Mouse (Mus musculus) cerebellum, postnatal 10 days (tissue): ENCODE results near the gene Sh2d7.
A peak's percentile ranks its signal among the peaks of the same experiment; 100 is the strongest.
"Not testable (repeated sequence)": the region's sequence is repeated elsewhere in the genome, so short reads cannot be mapped to it uniquely, and the experiment has no call there.

Experiments
- DNase-seq, 2 experiments: peaks; one replicate each; pipeline ENCODE4 v3.0.0; 2021; ENCODE audit warnings: mixed read lengths in 2 of 2

The Sh2d7 gene

GRCm38 (mm10) chr9:54544954-54545315 is 6.2 kb downstream of the Sh2d7 start:
- no peak for DNase-seq

DNA sequence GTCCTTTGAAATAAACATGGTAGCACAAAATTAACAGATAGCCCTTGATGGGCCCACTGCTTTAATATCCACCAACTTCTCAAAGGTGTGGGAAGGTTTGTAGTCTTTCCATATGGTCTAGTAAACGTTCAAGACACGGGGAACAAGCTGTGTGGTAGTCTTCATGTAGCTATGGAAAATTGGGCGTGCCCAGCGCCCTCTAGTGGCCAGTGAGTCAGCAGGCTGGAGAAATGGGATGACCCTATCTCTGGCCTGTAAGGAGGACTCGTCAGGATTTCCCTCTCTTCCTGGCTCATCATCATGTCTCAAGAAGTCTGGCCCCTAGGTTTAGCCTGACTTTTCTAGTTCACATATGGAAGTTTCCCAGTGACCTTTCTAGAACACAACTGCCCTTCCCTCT is 8.8 kb downstream of the Sh2d7 start:
- peak; percentile 85 to 86 for DNase-seq

DNA sequence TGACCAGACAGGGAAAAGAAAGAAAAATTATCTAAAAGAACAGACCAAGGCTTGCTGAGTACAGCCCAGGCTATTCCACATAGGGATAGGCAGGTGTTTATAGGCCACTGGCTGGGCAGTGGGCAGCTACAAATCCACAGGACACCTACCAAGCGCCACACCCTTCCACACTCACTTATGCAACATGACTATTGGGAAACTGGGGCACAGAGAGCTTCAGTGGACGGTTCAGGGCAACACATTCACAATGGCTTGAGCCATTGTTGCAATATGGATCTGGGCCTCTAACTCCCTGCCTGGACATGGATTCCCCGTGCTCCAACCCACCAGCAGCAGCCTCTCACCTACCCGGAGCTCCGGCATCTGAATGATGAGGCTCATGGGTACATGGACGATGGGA is 10.6 kb downstream of the Sh2d7 start:
- DNase-seq = no peak

- DNase-seq = peak; percentile 83 to 88
These were observed 13.6 kb downstream of the Sh2d7 start for GRCm38 (mm10) chr9:54552409-54552808.

DNA sequence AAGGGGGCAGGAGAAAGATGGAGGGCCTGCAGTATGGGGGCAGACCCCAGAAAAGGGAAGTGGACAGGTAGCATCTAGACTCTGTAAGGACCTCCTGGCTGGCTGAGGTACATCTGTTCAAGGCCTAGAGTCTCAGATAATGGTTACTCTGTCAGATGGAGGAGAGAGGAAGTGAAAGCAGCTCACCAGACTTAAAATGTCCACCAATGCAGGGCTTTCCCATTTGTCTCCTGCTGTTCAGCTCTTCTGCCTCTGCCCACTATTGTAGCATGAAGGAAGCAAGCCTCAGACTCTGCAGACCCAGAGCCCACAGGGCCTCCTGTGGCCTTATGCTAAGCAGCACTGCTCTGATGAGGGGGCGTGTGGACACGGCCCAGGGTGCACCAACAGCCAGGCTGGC is 16.3 kb downstream of the Sh2d7 start:
- no peak for DNase-seq

GRCm38 (mm10) chr9:54558731-54559130 is 19.9 kb downstream of the Sh2d7 start:
- peak in 1 of 2 experiments; percentile 35 for DNase-seq

DNA sequence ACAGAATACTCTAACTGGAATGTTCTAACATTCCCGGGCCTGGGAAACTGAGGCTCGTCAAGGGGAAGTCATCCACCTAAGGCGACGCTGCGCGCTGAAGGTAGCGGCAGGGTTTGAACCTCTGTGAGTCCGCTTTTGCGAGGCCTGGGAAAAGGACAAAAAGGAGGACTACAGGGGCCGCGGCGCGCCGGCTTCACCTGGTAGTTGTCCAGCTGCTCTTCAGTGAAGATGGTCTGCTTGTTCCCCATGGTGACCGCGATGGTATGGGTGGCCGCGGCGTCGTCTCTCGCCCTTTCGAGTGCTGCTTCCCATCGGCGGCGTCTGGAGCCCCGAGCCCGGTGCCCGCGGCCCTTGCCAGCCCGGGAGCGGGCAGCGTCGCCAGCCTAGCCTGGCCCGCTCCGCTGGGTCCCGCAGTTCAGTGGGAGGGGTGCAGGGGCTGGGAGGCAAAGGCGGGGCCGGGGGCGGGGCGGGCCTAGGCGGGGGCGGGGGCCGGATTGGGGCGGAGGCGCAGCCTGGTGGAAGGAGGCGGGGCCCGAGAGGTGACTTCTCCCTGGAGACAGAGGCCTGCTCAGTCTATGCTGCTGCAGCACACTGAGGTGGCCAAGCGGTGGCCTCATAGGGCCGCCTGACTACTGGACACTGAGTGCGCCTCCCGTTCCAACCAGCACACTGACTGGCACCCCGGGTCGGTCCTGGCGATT is 21.1 kb downstream of the Sh2d7 start, which contains the start of gene Cib2:
Gene Cib2 (minus strand): TSS at position 448 of the 701 bp plus-strand sequence.
- DNase-seq = peak; percentile 86 to 91

- DNase-seq = no peak
These were observed 22.2 kb downstream of the Sh2d7 start for GRCm38 (mm10) chr9:54560831-54561601.

DNA sequence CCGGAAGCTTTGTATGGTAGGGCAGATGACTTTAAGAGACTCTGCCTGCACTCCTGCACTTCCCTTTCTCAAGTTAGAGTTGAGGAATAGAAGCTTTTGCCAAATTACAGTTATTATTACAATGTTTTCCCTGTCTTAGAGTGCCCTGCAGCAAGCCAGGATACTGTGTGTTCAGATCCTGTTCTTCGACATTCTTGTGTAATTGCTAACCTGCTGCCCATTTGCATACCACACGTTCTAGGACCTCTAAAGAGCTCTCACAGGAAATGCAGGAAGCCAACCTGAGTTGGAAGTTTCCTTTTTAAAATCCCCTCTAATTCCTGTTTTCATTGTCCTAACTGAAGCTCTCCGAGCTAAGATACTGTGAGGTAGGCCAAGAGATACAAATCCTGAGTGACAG is 28.2 kb downstream of the Sh2d7 start:
- no peak for DNase-seq

- no peak for DNase-seq
These were observed 29.9 kb downstream of the Sh2d7 start for GRCm38 (mm10) chr9:54568732-54569131.

- no peak for DNase-seq
These were observed 32.5 kb downstream of the Sh2d7 start for GRCm38 (mm10) chr9:54571130-54571839.

DNA sequence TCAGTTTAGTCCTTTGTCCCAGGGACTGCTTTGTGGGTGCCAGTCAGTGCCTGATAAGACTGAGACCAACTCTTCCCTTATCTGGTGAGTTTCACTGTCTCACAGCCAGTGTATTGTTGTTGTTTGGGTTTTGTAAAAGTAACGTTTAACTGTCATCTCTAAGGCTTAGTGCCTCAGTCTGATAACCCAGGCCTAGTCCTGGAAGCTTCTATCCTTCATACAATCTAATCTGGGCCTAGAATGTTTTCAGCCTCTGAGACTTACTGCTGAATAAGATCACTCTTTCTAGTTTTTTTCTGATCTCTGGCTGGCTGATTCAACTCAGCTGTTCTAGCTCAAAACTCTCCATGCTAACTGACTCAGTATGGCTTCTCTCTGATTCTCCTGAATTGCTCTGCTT is 44.9 kb downstream of the Sh2d7 start:
- no peak for DNase-seq

- DNase-seq = not testable (repeated sequence)
These were observed 45.3 kb downstream of the Sh2d7 start for GRCm38 (mm10) chr9:54584127-54584526.

- DNase-seq = no peak
These were observed 47.0 kb downstream of the Sh2d7 start for GRCm38 (mm10) chr9:54585839-54586198.

DNA sequence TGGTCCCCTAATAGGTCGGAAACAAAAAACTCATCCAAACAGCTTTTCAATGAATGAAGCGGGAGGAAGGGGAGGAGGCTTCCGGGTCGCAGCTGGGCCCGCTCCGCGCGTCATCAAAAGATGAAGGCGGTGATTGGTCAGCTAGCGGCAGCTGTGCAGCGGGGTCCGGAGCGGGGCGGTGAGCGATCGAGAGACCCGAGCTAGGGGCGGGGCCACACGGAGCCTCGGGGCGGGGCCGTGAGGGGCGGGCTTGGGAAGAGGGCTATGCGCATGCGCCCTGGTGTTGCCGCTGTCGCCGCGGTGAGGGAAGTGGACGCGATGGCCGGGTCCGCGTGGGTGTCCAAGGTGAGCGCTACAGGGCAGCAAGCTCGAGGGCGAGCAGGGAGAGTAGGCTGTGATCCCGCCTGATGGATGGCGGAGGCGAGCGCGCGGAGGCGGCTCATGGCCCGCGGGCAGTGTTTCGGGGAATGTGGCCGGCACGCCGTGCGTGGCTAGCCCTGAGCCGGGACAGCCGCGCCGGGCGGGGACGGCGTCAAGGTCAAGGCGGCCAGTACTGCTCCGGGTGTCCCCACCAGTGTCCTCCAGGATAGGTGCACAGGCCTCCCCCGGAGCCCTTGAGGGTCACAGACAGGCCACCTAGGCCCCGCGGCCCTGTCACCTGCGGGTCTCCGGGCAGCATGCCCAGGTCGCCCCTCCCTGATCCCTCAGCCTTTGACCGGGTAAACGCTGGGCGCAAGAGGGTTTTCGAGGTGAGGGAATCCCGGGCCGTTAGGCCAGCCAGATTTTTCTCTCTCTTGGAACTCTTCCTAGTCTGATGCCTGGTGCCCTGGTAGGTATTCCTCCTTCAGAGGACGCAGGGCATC is 47.6 kb downstream of the Sh2d7 start, which contains the start of gene Idh3a:
Gene Idh3a (plus strand): TSS at position 136 of the 863 bp plus-strand sequence.
- peak; percentile 99 to 100 for DNase-seq

DNA sequence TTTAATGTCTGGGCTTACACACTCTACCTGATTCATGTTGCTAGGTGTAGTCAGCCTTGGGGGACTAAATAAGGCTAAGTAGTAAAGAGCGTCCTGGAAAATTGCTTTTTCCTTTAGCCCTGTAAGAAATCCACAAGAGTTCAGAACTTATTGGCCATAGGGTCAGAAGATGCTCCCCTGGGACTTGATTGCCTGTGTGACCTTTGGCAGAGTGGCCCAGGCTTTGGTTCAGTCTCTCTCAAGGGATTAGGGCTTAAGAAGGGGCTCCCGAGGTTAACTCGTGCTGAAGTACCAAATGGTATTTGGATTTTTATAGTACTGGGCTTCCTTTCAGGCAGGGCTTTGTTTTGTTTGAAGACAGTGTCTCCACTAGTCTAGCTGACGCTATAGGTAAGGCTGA is 49.1 kb downstream of the Sh2d7 start:
- no peak for DNase-seq

- not testable (repeated sequence) for DNase-seq
These were observed 54.9 kb downstream of the Sh2d7 start for GRCm38 (mm10) chr9:54593652-54594051.
